Mouse (Mus musculus): Measurements from ENCODE around the gene B830017H08Rik. TPM values are rescaled to one million over a fixed set of nuclear protein-coding genes. Genes with fewer than 3 reads are reported as not detected.

Gene B830017H08Rik
- 0.86 and 1.5 TPM in 2 replicates for polyA plus RNA-seq (2015; fragmentation: Nextera tagmentation; extraction: Ambion mirVana)

GRCm38 (mm10) chr16:17832821-17833220 is at the start of gene B830017H08Rik:
TSS of gene B830017H08Rik (plus strand) at chr16:17833121.
- Histone ChIP-seq H3K27me3 (replicated peaks; ENCODE audit: control insufficient read depth, insufficient read depth, low read length) (peaks cover 52% of the 10 kb centered on the region), H3K27ac (ENCODE audit: low read length) (peak within 1 kb of the TSS; percentile 76), H3K36me3 (ENCODE audit: control insufficient read depth, insufficient read depth) (no peaks in the 10 kb centered on the region; the same call in 1 of the 2 replicates), H3K4me3 (replicated peaks; ENCODE audit: low read length) (peak within 1 kb of the TSS; percentile 50), H3K9ac (replicated peaks; ENCODE audit: low read depth, low read length) (peak within 1 kb of the TSS; percentile 80), H3K9me3 (ENCODE audit: control insufficient read depth, low read length) (no peaks in the 10 kb centered on the region), H3K4me1 (replicated peaks; ENCODE audit: control insufficient read depth, insufficient read depth, low read length) (peaks cover 19% of the 10 kb centered on the region), H3K4me2 (ENCODE audit: low read length) (peak within 1 kb of the TSS; percentile 75)
- 24% methylated on average over 7 of the region's 7 CpGs for WGBS
- ATAC-seq = no peak

DNA sequence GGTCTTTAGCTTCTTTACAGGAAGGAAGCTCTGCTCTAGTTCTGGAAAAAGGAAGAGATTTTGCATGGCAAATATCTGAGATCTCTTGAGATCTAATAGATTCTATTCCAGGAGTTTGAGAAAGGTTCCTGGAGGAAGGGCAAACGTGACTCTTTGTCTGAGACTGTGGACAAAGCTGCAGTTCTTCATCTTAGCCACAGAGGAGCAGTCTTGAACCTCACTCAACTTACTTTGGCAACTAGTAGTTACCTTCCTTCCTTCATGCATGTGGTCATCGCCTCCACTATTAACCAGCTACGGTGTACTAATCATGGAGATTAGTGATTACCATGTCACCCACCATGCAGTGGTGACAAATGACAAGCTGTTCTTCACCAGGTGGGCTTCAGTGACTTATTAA is 47.6 kb upstream of the B830017H08Rik start:
- Histone ChIP-seq H3K27ac (ENCODE audit: low read length) (no peak overlapping the region), H3K9me3 (ENCODE audit: control insufficient read depth, low read length) (no peaks in the 10 kb centered on the region), H3K4me2 (ENCODE audit: low read length) (no peak overlapping the region), H3K4me1 (replicated peaks; ENCODE audit: control insufficient read depth, insufficient read depth, low read length) (no peaks in the 10 kb centered on the region), H3K9ac (replicated peaks; ENCODE audit: low read depth, low read length) (no peak overlapping the region), H3K4me3 (replicated peaks; ENCODE audit: low read length) (no peak overlapping the region), H3K27me3 (replicated peaks; ENCODE audit: control insufficient read depth, insufficient read depth, low read length) (no peaks in the 10 kb centered on the region), H3K36me3 (ENCODE audit: control insufficient read depth, insufficient read depth) (peaks cover 18% of the 10 kb centered on the region)
- WGBS = 59% methylated on average over 3 of the region's 3 CpGs
- ATAC-seq = no peak

- H3K27me3 ChIP-seq (replicated peaks; ENCODE audit: control insufficient read depth, insufficient read depth, low read length) = peaks cover 18% of the 10 kb centered on the region
- no peak overlapping the region for H3K4me2 ChIP-seq (ENCODE audit: low read length)
- H3K27ac ChIP-seq (ENCODE audit: low read length) = no peak overlapping the region
- ATAC-seq = no peak
- H3K9me3 ChIP-seq (ENCODE audit: control insufficient read depth, low read length) = no peaks in the 10 kb centered on the region
- WGBS = 76% methylated on average over 3 of the region's 3 CpGs
- peaks cover 24% of the 10 kb centered on the region for H3K36me3 ChIP-seq (ENCODE audit: control insufficient read depth, insufficient read depth)
- no peak overlapping the region for H3K9ac ChIP-seq (replicated peaks; ENCODE audit: low read depth, low read length)
- peaks cover 10% of the 10 kb centered on the region for H3K4me1 ChIP-seq (replicated peaks; ENCODE audit: control insufficient read depth, insufficient read depth, low read length)
- H3K4me3 ChIP-seq (replicated peaks; ENCODE audit: low read length) = no peak overlapping the region
Measured at GRCm38 (mm10) chr16:17792728-17793127, 40.2 kb upstream of the B830017H08Rik start.

DNA sequence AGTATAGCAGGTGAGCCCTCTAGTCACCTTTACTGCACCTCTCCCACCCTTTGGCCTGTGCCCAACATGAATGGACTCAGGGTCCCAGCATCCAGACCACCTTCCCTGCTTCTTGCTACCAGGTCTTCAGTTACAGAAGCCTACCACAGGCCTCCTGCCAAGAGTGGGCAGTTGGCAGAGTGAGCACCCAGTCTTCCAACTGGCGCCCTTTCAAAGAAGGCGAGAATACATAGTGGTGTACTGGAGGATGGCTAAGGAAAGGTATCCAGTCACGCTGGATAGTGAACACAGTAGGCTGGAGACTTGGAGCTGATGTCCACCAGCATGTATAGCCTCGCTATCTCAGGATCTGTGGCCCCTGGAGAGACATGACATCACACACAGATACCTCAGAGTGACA is 38.9 kb upstream of the B830017H08Rik start:
- H3K27ac ChIP-seq (ENCODE audit: low read length) = no peak overlapping the region
- no peak for ATAC-seq
- no peaks in the 10 kb centered on the region for H3K9me3 ChIP-seq (ENCODE audit: control insufficient read depth, low read length)
- no peak overlapping the region for H3K4me3 ChIP-seq (replicated peaks; ENCODE audit: low read length)
- H3K4me2 ChIP-seq (ENCODE audit: low read length) = no peak overlapping the region
- peaks cover 28% of the 10 kb centered on the region for H3K27me3 ChIP-seq (replicated peaks; ENCODE audit: control insufficient read depth, insufficient read depth, low read length)
- H3K9ac ChIP-seq (replicated peaks; ENCODE audit: low read depth, low read length) = no peak overlapping the region
- WGBS = 85% methylated on average over 4 of the region's 4 CpGs
- H3K4me1 ChIP-seq (replicated peaks; ENCODE audit: control insufficient read depth, insufficient read depth, low read length) = peaks cover 19% of the 10 kb centered on the region
- H3K36me3 ChIP-seq (ENCODE audit: control insufficient read depth, insufficient read depth) = peaks cover 21% of the 10 kb centered on the region

DNA sequence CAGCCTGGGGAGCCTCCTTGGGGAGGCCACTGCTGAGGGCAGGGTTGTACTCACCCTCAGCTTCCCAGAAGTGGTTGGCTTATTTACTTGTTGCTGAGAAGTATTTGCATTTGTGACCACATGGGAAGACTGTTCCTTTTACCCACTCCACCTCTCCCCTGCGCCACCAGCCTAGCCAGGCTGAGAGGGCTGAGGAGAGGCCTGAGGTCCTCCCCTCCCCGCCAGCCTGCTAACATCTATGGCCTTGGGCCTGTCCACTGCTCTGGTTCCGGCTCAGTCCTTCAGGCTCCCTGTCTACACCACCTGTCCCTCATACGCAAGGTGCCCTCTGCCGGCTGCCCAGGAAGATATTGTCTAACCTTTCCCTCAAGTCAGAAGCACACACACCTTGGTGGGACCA is 37.3 kb upstream of the B830017H08Rik start:
- 62% methylated on average over 5 of the region's 5 CpGs for WGBS
- Histone ChIP-seq H3K27me3 (replicated peaks; ENCODE audit: control insufficient read depth, insufficient read depth, low read length) (peaks cover 41% of the 10 kb centered on the region), H3K36me3 (ENCODE audit: control insufficient read depth, insufficient read depth) (peaks cover 10% of the 10 kb centered on the region)

GRCm38 (mm10) chr16:17796519-17796918 is 36.4 kb upstream of the B830017H08Rik start:
- H3K4me1 ChIP-seq (replicated peaks; ENCODE audit: control insufficient read depth, insufficient read depth, low read length) = peaks cover 19% of the 10 kb centered on the region
- no peak overlapping the region for H3K9ac ChIP-seq (replicated peaks; ENCODE audit: low read depth, low read length)
- no peak overlapping the region for H3K27ac ChIP-seq (ENCODE audit: low read length)
- H3K27me3 ChIP-seq (replicated peaks; ENCODE audit: control insufficient read depth, insufficient read depth, low read length) = peaks cover 48% of the 10 kb centered on the region
- ATAC-seq = no peak
- H3K4me2 ChIP-seq (ENCODE audit: low read length) = peak overlapping the region; percentile 82
- peaks cover 9% of the 10 kb centered on the region; the same call in 1 of the 2 replicates for H3K36me3 ChIP-seq (ENCODE audit: control insufficient read depth, insufficient read depth)
- H3K4me3 ChIP-seq (replicated peaks; ENCODE audit: low read length) = peak overlapping the region; percentile 48
- H3K9me3 ChIP-seq (ENCODE audit: control insufficient read depth, low read length) = no peaks in the 10 kb centered on the region

More for the DNA sequence above, 37.3 kb upstream of the B830017H08Rik start:
- Histone ChIP-seq H3K9me3 (ENCODE audit: control insufficient read depth, low read length) (no peaks in the 10 kb centered on the region), H3K4me1 (replicated peaks; ENCODE audit: control insufficient read depth, insufficient read depth, low read length) (peaks cover 19% of the 10 kb centered on the region), H3K27ac (ENCODE audit: low read length) (no peak overlapping the region), H3K4me2 (ENCODE audit: low read length) (no peak overlapping the region), H3K9ac (replicated peaks; ENCODE audit: low read depth, low read length) (no peak overlapping the region), H3K4me3 (replicated peaks; ENCODE audit: low read length) (no peak overlapping the region)
- no peak for ATAC-seq

GRCm38 (mm10) chr16:17796971-17797811 is 35.7 kb upstream of the B830017H08Rik start, which contains the start of gene Scarf2:
TSS of gene Scarf2 (plus strand) at chr16:17797282.
- no peaks in the 10 kb centered on the region for H3K9me3 ChIP-seq (ENCODE audit: control insufficient read depth, low read length)
- H3K27ac ChIP-seq (ENCODE audit: low read length) = no peak within 1 kb of the TSS
- H3K36me3 ChIP-seq (ENCODE audit: control insufficient read depth, insufficient read depth) = peaks cover 6% of the 10 kb centered on the region; the same call in 1 of the 2 replicates
- peaks cover 55% of the 10 kb centered on the region for H3K27me3 ChIP-seq (replicated peaks; ENCODE audit: control insufficient read depth, insufficient read depth, low read length)
- ATAC-seq = peak; percentile 32
- under 1% methylated on average over 65 of the region's 81 CpGs for WGBS
- H3K4me2 ChIP-seq (ENCODE audit: low read length) = peak within 1 kb of the TSS; percentile 82
- peaks cover 21% of the 10 kb centered on the region for H3K4me1 ChIP-seq (replicated peaks; ENCODE audit: control insufficient read depth, insufficient read depth, low read length)
- H3K9ac ChIP-seq (replicated peaks; ENCODE audit: low read depth, low read length) = peak within 1 kb of the TSS; percentile 60
- peak within 1 kb of the TSS; percentile 48 for H3K4me3 ChIP-seq (replicated peaks; ENCODE audit: low read length)

DNA sequence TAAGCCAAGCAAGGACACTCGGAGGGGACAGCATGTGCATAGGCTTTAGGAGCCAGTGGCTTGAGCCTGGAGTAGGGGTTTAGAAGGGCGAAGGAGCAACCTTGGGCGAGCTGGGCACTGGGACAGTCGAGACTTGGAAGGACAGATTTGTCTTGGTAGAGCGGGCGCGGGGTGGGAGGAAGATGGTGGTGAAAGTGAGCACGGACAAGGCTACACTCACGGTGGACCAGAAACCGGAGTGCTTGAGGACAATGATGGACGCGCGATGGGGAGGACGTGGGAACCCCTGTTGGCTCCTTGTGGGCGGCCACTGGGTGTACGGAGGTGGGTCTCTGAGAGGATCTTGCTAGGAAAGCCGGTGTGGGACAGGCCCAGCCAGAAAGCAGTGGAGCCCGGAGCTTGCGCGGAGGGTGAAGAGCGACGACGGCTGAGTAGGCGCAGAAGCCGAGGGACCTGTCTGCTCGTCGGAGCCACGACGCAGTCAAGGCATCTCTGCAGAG is 35.1 kb upstream of the B830017H08Rik start:
- Histone ChIP-seq H3K4me1 (replicated peaks; ENCODE audit: control insufficient read depth, insufficient read depth, low read length) (peaks cover 27% of the 10 kb centered on the region), H3K36me3 (ENCODE audit: control insufficient read depth, insufficient read depth) (no peaks in the 10 kb centered on the region), H3K4me3 (replicated peaks; ENCODE audit: low read length) (peak overlapping the region; percentile 48), H3K9ac (replicated peaks; ENCODE audit: low read depth, low read length) (peak overlapping the region; percentile 60), H3K4me2 (ENCODE audit: low read length) (peak overlapping the region; percentile 82), H3K27ac (ENCODE audit: low read length) (no peak overlapping the region), H3K27me3 (replicated peaks; ENCODE audit: control insufficient read depth, insufficient read depth, low read length) (peaks cover 62% of the 10 kb centered on the region), H3K9me3 (ENCODE audit: control insufficient read depth, low read length) (no peaks in the 10 kb centered on the region)
- no peak for ATAC-seq
- WGBS = 4% methylated on average over 29 of the region's 29 CpGs

DNA sequence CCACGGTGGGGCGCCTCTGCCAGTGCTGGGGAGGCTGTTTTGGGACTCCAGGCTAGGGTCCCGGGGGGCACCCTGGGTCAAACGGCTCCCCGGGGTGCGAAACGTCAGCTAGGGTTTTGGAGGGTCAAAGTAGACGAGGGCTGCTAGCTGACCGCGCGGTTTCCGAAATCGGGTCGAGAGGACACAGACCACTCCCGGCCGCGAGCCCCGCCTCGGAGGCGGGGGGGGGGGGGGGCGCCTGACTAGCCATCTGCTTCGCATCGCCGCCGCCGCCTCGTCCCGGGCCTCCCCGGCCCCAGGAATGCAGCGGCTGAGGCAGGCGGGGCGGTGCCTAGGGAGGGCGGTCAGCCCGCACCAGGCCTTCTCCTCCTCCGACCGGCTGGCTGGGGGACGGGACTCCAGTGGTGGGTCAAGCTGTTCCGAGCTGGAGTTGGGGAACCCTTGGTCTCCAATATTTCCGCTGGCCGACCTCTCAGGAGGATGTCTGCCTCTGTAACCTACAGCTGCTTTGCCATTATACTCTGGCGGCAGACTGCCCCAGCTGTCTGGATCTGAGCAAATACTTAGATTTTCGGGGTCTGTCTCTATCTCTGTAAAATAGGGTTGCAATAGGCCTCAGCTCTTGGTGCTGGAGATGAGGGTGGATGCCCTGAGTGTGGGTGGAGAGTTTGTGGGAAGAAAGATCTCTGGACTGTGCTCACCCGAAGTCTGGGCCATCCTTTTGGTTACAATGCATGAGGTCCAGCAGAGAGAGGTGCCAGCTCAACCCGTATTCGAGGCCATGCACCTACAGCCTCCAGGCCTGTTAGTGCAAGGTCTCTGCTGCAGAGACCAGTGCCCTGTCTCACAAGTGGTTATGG is 34.4 kb upstream of the B830017H08Rik start:
- no peak for ATAC-seq
- no peak overlapping the region for H3K27ac ChIP-seq (ENCODE audit: low read length)
- H3K4me2 ChIP-seq (ENCODE audit: low read length) = peak overlapping the region; percentile 82
- no peaks in the 10 kb centered on the region for H3K36me3 ChIP-seq (ENCODE audit: control insufficient read depth, insufficient read depth)
- peaks cover 69% of the 10 kb centered on the region for H3K27me3 ChIP-seq (replicated peaks; ENCODE audit: control insufficient read depth, insufficient read depth, low read length)
- H3K9me3 ChIP-seq (ENCODE audit: control insufficient read depth, low read length) = no peaks in the 10 kb centered on the region
- peak overlapping the region; percentile 48 for H3K4me3 ChIP-seq (replicated peaks; ENCODE audit: low read length)
- 4% methylated on average over 26 of the region's 45 CpGs for WGBS
- peak overlapping the region; percentile 44 for H3K9ac ChIP-seq (replicated peaks; ENCODE audit: low read depth, low read length)
- peaks cover 34% of the 10 kb centered on the region for H3K4me1 ChIP-seq (replicated peaks; ENCODE audit: control insufficient read depth, insufficient read depth, low read length)

Data from forebrain, embryonic 16.5 days (tissue).